Mouse (Mus musculus) layer of hippocampus, postnatal 10 days (tissue): ENCODE data around the gene Rfc4. TPM values are rescaled to one million over a fixed set of nuclear protein-coding genes. Genes with fewer than 3 reads are reported as not detected.

Experiments used
- DNase-seq, 2 experiments: peaks; one replicate each; pipeline ENCODE4 v3.0.0; 2021; ENCODE audit warnings: low spot score in 2 of 2
- long read RNA-seq: library from polyadenylated mRNA; stranded (forward); transcript quantifications from one replicate; pipeline ENCODE4 v2.0.0, GENCODE M21; 2023
- total RNA-seq, 2 experiments: library from RNA; stranded (reverse); gene quantifications; 2 replicates each; pipeline ENCODE4 v1.2.3; 2021

The Rfc4 gene
- 1 to 10 TPM; 5.6 to 7.1 TPM for total RNA-seq
- long read RNA-seq, transcript Rfc4-201 (11 exons, 1,228 nt) = major isoform, 16 of 19 reads
- long read RNA-seq, partial matches to known transcripts = 0 of 19 reads
- long read RNA-seq, other reads (novel, unspliced or antisense) = 2 of 19 reads

DNA sequence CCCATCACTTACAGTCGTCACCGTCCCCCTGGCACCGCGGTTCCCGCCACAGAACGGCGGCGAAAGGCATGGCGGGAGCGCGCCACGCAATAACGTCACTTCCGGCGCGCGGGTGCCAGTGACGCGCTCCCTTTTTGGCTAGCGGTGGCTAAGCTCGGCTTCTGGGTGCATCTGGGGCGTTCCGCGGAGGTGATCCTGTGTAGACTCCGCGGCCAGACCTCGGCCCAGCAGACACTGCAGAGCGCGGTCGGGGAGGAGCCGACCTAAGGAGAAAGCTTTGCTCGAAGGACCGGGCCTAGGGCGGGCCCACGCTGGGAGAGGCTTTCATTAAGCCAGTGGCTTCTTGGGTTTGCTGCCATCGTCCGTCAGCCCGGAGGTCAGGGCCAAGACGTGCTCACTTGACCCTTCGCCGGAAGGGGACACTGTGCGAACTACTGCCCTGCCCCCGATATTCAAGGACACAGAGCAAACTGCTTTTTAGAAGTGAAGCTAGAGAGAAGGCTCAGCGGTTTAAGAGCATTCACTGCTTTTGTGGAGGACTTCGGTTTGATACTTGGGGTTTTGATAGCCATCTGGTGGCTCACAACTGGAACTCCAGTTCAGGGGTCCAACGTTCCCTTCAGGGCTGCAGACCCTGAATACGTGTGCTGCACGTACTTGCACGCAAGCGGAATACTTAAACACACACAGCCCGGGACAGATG is at the start of gene Rfc4:
Rfc4 (minus strand) TSS at position 65 of the 703 bp plus-strand sequence.
- DNase-seq = peak; percentile 93 to 94

- no peak for DNase-seq
Observed at GRCm38 (mm10) chr16:23175956-23176355, 48.4 kb upstream of the Rfc4 start.

GRCm38 (mm10) chr16:23174855-23175254 is 47.3 kb upstream of the Rfc4 start:
- no peak for DNase-seq

DNA sequence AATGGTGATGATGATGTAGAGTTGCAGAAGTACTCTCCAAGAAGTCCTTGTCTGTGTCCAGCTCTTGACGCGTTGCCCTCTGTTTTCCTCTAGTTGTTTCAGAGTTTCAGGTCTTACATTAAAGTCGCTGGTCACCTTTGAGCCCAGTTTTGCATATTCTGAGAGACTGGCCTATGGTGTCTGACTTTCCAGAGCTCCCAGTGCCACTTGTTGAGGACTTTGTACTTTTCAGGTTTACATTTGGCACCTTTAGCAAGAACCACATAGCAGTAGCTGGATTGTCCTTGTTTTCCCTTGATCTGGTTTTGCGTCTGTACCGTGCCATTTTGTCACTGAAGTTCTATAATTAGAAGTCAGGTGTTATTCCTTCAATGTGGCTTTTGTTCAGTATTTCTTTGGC is 46.4 kb upstream of the Rfc4 start:
- DNase-seq = no peak

DNA sequence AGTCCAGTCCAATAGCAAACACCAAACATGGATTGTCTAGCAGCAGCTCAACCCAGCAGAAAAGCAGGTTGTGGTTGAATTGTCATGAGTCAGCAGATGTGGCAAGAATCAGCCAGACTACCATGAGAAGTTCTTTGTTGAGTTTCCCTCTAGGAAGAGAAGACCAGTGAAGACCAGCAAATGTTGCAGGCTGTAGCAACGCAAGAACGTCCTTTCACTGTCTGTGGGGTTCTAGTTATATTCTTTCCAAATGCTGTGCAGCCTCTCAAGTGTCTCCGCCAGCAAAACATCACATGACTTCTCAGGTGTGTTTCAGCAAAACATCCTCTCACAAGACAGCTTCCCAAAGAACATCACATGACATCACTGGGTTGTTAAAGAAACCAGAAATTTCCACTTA is 43.3 kb upstream of the Rfc4 start:
- no peak for DNase-seq

- DNase-seq = no peak
Observed at GRCm38 (mm10) chr16:23167079-23167478, 39.5 kb upstream of the Rfc4 start.

- DNase-seq = no peak
Observed at GRCm38 (mm10) chr16:23166646-23167045, 39.1 kb upstream of the Rfc4 start.

DNA sequence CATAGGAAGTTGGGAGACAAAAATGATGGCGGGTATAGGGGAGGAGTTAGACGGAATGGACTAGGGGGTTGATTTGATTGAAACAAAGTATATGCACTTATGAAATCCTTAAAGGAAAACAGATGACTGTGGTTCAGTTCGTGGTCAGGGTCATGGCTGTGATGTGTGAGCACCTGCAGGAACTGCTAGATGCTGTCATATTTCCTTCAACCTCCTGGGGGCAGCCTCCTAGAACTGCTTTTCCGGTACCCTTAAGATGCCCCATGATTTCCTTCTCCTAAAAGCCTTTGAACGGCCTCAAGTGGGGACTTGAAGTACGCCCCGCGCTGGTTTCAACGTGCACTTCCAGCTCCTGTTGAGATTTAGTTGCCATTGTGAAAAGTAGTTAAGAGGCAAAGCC is 37.9 kb upstream of the Rfc4 start:
- no peak for DNase-seq

DNA sequence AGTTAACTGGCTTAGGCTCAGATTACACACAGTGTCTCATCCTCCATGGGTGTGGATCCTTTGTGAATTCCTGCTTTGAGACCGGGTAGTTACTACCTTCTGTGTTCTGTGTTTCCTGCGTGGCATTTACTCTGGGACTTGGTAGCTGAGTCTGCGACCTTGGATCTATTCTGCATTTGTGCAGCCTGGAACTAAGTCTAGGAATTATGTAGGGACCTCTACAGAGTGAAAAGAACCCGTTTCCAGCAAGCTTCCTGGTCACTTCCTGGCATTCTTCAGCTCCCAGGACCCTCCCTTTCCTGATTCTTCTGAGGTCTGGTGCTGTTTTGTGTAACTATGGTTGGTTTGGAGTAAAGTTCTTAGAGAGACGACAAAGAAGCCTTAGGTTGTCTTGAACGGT is 36.9 kb upstream of the Rfc4 start:
- no peak for DNase-seq

- DNase-seq = no peak
Observed at GRCm38 (mm10) chr16:23162116-23162515, 34.6 kb upstream of the Rfc4 start.

DNA sequence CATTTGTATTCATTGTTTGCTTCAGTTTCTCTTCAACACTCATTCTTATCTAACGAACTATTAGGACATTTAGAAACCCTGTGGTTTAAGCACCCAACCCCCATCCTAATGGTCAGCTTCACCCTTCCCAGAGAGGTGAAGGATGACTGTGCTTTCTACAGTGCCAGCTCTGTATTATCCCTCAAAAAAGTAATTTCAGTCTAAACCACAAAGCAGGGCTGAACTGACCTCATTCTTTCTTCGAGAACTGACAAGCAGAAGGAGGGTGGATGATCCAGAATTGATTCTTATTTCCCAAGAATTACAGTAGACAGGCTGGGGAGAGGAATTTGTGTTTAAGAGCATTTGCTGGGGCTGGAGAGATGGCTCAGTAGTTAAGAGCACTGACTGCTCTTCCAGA is 32.2 kb upstream of the Rfc4 start:
- DNase-seq = no peak

GRCm38 (mm10) chr16:23158957-23159356 is 31.4 kb upstream of the Rfc4 start:
- DNase-seq = no peak

- DNase-seq = no peak
Observed at GRCm38 (mm10) chr16:23158292-23158691, 30.8 kb upstream of the Rfc4 start.

DNA sequence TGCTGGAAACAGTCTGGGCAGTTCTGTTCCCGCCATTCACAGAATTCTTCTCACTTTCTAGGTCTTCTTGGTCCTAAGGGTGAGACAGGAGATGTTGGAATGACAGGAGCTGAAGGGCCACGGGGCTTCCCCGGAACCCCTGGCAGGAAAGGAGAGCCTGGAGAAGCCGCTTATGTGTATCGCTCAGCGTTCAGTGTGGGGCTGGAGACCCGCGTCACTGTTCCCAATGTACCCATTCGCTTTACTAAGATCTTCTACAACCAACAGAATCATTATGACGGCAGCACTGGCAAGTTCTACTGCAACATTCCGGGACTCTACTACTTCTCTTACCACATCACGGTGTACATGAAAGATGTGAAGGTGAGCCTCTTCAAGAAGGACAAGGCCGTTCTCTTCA is 29.5 kb upstream of the Rfc4 start:
- DNase-seq = no peak

DNA sequence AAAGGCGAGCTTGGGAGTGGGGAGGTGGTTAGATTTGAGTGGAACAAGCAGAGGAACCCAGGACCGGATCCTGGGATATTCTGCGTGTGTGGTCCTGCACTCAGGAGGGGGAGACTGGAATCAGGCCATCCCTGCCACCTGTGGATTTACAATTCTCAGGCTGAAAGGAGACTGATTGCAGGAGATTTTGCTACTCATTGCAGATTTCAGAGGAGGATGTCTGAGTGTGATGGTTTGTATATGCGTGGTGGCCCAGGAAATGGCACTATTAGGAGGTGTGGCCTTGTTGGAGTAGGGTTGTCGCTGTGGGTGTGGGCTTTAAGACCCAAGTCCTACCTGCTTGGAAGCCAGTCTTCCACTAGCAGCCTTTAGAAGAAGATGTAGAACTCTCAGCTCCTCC is 26.7 kb upstream of the Rfc4 start:
- DNase-seq = no peak

DNA sequence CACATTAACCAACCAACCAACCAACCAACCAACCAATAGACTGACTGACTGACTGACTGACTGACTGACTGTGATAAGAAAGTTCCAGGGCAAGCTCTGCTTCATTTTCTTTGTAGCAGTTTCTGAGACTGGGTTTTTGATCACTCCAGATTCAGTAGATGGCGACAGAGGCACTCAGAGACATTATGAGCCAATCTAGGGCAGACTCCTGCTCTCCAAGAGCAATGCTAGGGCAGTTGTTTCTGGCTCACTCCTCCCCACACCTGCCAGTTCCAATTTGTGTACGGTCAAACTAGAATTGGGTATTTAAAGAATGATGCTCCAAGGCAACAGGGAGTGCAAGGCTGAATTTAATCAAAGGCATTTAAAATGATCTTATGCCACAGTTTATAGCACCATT is 23.9 kb upstream of the Rfc4 start:
- DNase-seq = peak in 1 of 2 experiments; percentile 43

GRCm38 (mm10) chr16:23149396-23149795 is 21.9 kb upstream of the Rfc4 start:
- no peak for DNase-seq

DNA sequence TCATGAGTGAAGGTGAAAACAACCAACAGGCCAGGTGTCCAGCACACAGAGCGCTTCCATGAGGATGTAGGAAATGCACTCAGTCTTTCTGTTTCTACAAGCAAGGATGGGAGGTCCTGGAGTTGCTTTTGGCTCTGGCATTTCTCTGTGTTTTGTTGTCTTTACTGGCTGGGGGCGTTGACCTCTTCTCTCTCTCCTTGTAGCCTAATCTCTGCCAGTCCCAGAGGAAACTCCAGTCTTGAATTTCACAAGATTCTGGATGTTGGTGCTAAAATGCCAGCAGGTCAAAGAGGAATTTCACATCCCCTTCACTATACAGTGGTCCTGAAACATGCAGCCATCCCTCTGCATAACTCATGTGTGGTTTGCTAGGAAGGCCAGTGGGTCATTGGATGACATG is 21.4 kb upstream of the Rfc4 start:
- DNase-seq = no peak

DNA sequence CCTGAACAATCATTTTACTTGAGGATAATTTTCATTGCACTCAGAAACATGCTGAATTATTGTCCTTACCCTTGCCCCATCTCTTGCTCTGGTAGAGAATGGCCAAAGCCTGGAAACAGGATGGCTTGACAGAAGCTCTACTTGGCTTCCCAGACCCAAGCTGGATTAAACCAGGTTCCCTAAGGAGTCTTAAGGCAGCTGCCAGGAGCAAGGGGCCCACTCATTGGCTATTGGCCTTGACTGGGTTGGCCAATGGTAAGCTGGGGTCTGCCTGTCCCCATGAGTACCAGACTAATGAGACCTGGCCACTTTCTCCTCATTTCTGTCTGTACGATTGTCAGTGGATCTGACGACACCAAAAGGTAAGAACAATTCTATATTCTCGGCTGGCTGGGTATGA is 18.7 kb upstream of the Rfc4 start, which contains the start of gene Adipoq:
Adipoq (plus strand) TSS at position 257 of the 400 bp plus-strand sequence.
- no peak for DNase-seq

DNA sequence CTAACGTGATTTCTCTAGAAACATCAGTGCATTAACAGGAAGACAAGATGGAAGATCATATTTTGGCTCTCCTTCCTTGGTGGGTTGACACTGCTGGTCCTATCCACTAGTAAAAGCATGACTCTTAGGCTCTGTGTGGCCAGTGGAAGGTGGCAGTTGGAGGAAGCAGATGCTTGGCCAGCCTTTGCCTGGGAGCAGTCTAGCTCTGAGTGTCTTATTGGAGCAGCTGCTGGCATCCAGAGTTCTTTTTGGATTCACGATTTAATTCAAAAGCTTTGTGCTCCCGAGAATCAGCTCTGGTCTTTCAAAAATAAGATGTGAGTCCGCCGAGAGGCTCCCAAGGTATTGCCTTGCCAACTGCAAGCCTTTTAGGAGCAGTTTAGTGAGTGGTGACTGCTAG is 17.7 kb upstream of the Rfc4 start:
- no peak for DNase-seq

DNA sequence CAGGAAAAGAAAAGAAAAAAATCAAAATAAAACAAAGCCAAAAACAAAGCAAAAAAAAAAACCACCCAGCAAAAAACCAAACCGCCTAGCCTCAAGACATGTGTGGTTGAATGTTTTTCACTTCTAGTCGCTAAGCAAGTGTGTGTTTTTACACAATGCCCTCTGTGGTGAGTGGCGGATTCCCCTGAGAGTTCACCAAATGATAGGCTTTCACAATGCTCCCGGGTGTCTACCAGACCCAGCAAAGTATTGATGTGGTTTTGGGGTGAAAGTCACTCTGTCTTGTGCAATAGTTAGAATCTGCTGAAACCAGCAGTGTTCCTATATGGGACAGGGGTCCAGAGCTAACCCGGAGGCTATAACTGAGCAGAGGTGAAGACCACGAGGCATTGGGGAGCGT is 16.8 kb upstream of the Rfc4 start:
- no peak for DNase-seq

- DNase-seq = no peak
Observed at GRCm38 (mm10) chr16:23140911-23141310, 13.4 kb upstream of the Rfc4 start.

DNA sequence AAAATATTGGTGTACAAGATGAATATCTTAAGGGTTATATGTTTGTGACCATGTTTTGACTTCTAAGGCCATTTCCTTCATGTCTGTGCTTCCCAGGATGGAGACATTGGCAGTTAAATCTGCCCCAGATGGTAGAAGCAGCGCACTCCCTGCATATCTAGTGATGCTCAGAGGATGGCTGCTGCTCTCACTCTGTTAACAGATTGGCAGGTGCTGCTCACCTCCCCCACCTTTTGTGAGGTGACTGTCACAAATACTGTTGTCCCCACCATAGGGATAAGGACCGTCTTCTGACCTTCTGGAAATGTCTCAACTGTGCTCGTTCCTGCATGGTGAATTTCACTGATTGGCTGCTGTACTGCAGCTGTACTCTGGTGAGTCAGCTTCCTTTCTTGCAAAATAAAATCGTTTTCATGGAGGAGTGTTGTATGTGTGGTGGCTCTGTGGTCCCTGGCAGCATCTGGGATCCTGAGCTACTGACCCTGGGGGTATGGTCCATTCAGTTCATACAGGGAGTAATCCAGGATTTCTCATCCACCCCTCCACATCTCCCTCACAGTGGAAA is 9.0 kb upstream of the Rfc4 start:
- no peak for DNase-seq
